Mouse (Mus musculus) ovary, postnatal 10 days (tissue): ENCODE measurements at regions not wholly inside any gene's neighbourhood (a gene's known extent, or its start where the extent isn't known, plus 50 kb on each side); places are given as distances from the start of the nearest gene placed in this dataset.

Experiments used
- DNase-seq: peaks from one replicate; pipeline ENCODE4 v3.0.0; 2022; ENCODE audit warnings: low spot score

- DNase-seq: no peak
Measured at GRCm38 (mm10) chr13:37528876-37529275, 183.9 kb downstream of the Ly86 start.

- no peak for DNase-seq
Measured at GRCm38 (mm10) chr13:37531512-37532183, 186.6 kb downstream of the Ly86 start.

- no peak for DNase-seq
Measured at GRCm38 (mm10) chr13:37532596-37533170, 187.7 kb downstream of the Ly86 start.

- no peak for DNase-seq
Measured at GRCm38 (mm10) chr13:37533851-37534250, 188.8 kb downstream of the Ly86 start.

- no peak for DNase-seq
Measured at GRCm38 (mm10) chr13:37537330-37537729, 192.3 kb downstream of the Ly86 start.

- no peak for DNase-seq
Measured at GRCm38 (mm10) chr13:37537793-37538192, 192.8 kb downstream of the Ly86 start.

- DNase-seq: no peak
Measured at GRCm38 (mm10) chr13:37540980-37541531, 196.0 kb downstream of the Ly86 start.

- no peak for DNase-seq
Measured at GRCm38 (mm10) chr13:37541674-37542073, 196.7 kb downstream of the Ly86 start.

- DNase-seq: no peak
Measured at GRCm38 (mm10) chr13:37542744-37543196, 197.8 kb downstream of the Ly86 start.

GRCm38 (mm10) chr13:37543788-37544187 is 198.8 kb downstream of the Ly86 start:
- no peak for DNase-seq

GRCm38 (mm10) chr13:37544696-37545095 is 199.7 kb downstream of the Ly86 start:
- no peak for DNase-seq

- DNase-seq: no peak
Measured at GRCm38 (mm10) chr13:37546556-37546955, 201.5 kb downstream of the Ly86 start.

- no peak for DNase-seq
Measured at GRCm38 (mm10) chr13:37550584-37550983, 205.6 kb downstream of the Ly86 start.

- DNase-seq: no peak
Measured at GRCm38 (mm10) chr13:37553392-37553791, 208.4 kb downstream of the Ly86 start.

GRCm38 (mm10) chr13:37557183-37557582 is 212.2 kb downstream of the Ly86 start:
- DNase-seq: no peak

- no peak for DNase-seq
Measured at GRCm38 (mm10) chr13:37557766-37558165, 212.8 kb downstream of the Ly86 start.

GRCm38 (mm10) chr13:37559056-37559455 is 214.0 kb downstream of the Ly86 start:
- no peak for DNase-seq

- no peak for DNase-seq
Measured at GRCm38 (mm10) chr13:37559706-37560313, 214.8 kb downstream of the Ly86 start.

GRCm38 (mm10) chr13:37560387-37560786 is 215.4 kb downstream of the Ly86 start:
- DNase-seq: no peak

GRCm38 (mm10) chr13:37560800-37561199 is 215.8 kb downstream of the Ly86 start:
- DNase-seq: no peak

- DNase-seq: no peak
Measured at GRCm38 (mm10) chr13:37561437-37561836, 216.4 kb downstream of the Ly86 start.

GRCm38 (mm10) chr13:37562141-37562540 is 216.1 kb upstream of the Rreb1 start:
- no peak for DNase-seq

GRCm38 (mm10) chr13:37562652-37563051 is 215.5 kb upstream of the Rreb1 start:
- no peak for DNase-seq
